Mouse (Mus musculus) lung, postnatal 25 days (tissue): ENCODE measurements at regions not wholly inside any gene's neighbourhood (a gene's known extent, or its start where the extent isn't known, plus 50 kb on each side); places are given as distances from the start of the nearest gene placed in this dataset.
A peak's percentile ranks its signal among the peaks of the same experiment; 100 is the strongest.
"Not testable (repeated sequence)": the region's sequence is repeated elsewhere in the genome, so short reads cannot be mapped to it uniquely, and the experiment has no call there.

ENCODE experiments used
- DNase-seq: peaks from one replicate; pipeline ENCODE4 v3.0.0; 2022; ENCODE audit warnings: low spot score

- no peak for DNase-seq
Observed at GRCm38 (mm10) chr3:16533643-16534042, 527.4 kb upstream of the Gm5150 start.

GRCm38 (mm10) chr3:16527511-16527910, 521.3 kb upstream of the Gm5150 start:
- not testable (repeated sequence) for DNase-seq

GRCm38 (mm10) chr3:16488431-16488830, 482.2 kb upstream of the Gm5150 start:
- not testable (repeated sequence) for DNase-seq

- no peak for DNase-seq
Observed at GRCm38 (mm10) chr3:16482750-16483149, 476.5 kb upstream of the Gm5150 start.

GRCm38 (mm10) chr3:16471360-16471759, 465.1 kb upstream of the Gm5150 start:
- no peak for DNase-seq

GRCm38 (mm10) chr3:16466388-16466787, 460.2 kb upstream of the Gm5150 start:
- DNase-seq = no peak

GRCm38 (mm10) chr3:16465357-16465756, 459.1 kb upstream of the Gm5150 start:
- no peak for DNase-seq

GRCm38 (mm10) chr3:16464301-16464700, 458.1 kb upstream of the Gm5150 start:
- no peak for DNase-seq

GRCm38 (mm10) chr3:16433033-16433432, 426.8 kb upstream of the Gm5150 start:
- DNase-seq = peak; percentile 71

GRCm38 (mm10) chr3:16431819-16432115, 425.5 kb upstream of the Gm5150 start:
- no peak for DNase-seq

- DNase-seq = no peak
Observed at GRCm38 (mm10) chr3:16431082-16431818, 425.0 kb upstream of the Gm5150 start.
